Mouse (Mus musculus) cerebellum, postnatal 14 days (tissue): ENCODE measurements at regions not wholly inside any gene's neighbourhood (a gene's known extent, or its start where the extent isn't known, plus 50 kb on each side); places are given as distances from the start of the nearest gene placed in this dataset.

Source experiments
- DNase-seq, 2 experiments: peaks; one replicate each; pipeline ENCODE4 v3.0.0; 2021; ENCODE audit warnings: mixed read lengths in 2 of 2

DNA sequence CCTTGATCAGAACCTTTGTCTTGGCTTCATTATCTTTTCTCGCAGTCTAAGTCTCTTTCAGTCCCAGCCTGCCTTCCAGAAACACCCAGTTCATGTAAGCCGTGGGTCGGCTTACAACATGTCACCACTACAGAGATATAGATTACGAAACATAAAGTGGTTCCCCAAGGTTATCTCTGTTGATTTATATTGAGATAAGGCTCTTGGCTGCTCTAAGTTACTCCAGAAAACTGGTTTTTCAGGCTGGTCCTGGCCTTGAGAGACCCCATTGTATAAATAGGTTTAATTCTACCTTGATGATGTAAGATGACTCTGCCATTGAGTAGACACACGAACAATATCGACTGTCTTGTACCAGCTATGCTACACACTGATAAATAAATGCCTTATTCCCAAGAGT, 323.8 kb downstream of the Plod2 start:
- no peak for DNase-seq

DNA sequence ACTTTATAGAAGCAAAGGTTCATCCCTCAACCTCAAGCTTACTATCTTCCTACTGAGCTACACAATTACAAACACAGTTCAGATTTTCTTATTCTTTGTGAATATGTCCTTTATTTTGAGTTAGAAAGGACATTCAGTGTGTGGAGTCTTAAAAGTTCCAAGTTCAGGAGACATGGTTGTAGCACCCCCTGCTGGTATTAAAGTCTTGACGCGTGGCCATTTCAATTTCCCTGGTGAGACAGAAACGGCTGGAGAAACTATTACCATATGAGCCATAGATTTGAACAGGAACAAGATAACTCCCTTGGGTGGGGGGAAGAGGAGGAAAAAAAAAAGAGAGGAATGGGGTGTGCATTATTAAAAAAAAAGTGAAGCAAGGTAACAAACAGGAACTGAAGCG, 336.6 kb downstream of the Plod2 start:
- DNase-seq: peak; percentile 40

GRCm38 (mm10) chr9:92879812-92880211, 337.8 kb downstream of the Plod2 start:
- no peak for DNase-seq

GRCm38 (mm10) chr9:92882251-92882832, 340.3 kb downstream of the Plod2 start:
- DNase-seq: no peak

DNA sequence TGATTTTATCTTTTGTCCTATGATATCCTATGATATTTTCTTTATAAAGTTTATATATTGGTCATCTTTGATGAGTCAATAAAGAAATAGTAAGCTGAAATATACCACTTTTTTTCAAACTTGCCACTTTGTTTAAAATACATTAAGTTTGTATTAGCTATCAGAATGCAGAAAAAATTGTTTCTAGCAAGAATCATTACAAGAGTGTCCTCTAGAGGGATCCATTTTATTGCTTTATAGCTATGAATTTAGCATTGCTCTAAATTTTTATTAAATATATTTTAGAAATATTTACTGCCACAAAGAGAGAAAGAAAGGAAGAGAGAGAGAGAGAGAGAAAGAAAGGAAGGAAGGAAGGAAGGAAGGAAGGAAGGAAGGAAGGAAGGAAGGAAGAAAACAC, 348.0 kb downstream of the Plod2 start:
- no peak for DNase-seq

DNA sequence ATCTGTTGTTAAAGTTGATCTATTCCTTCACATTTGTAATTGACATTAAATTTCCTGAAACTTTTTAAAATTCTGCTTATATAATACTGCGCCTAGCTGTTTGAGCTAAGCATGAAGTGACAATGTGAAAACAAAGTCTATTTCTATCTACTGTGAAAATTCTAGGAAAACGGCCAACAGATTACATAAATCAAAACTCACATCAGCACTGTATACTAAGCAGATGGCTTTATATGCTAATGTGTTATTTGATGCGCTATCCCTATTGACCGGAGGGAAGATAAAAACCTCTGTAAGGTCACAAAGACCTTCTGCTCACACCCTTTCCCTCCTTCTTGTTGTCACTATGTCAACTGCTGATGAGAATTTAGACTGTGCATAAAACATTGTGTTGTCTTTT, 357.7 kb downstream of the Plod2 start:
- no peak for DNase-seq

- DNase-seq: no peak
Measured at GRCm38 (mm10) chr9:92907102-92907501, 365.1 kb downstream of the Plod2 start.

DNA sequence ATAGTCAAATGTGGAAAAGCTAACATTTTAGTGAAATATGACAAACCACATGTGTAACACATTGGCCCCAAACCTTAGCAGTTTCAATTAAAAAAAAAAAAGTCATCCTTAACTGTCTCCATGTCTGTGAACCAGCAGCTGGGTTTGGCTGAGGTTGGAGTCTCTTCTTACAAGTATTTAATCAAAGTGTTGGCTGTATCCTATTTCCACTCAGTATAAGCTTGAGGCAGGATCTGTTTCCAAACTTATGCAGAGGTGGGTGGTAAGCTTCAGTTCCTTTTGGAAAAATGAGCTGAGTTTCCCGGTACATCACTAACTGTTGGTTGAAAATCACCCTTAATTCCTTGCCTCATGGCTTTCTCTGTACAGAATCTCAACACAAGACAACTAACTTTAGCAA, 377.4 kb downstream of the Plod2 start:
- no peak for DNase-seq

- DNase-seq: peak; percentile 26 to 50
Measured at GRCm38 (mm10) chr9:92930231-92930966, 388.4 kb downstream of the Plod2 start.

DNA sequence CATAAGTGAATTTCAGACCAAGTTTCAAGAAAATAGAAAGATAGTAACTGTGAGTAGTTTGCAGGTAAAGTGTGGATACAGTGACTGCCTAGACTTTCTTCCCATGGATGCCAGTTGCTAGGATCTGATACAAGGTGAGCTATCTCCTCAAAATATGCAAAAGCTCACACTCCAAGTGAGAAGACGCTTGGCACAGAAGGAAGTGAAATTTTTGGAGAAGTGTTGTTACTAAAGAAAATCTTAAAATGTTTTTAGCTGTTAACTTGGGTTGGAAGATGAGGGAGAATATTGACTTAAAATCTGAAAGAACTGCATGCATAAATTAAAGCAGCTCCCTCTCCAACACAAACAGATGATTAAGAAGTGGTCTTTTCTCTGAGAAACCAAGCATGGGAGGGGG, 395.8 kb downstream of the Plod2 start:
- DNase-seq: no peak

GRCm38 (mm10) chr9:92950092-92950491, 408.1 kb downstream of the Plod2 start:
- DNase-seq: peak; percentile 49 to 51

DNA sequence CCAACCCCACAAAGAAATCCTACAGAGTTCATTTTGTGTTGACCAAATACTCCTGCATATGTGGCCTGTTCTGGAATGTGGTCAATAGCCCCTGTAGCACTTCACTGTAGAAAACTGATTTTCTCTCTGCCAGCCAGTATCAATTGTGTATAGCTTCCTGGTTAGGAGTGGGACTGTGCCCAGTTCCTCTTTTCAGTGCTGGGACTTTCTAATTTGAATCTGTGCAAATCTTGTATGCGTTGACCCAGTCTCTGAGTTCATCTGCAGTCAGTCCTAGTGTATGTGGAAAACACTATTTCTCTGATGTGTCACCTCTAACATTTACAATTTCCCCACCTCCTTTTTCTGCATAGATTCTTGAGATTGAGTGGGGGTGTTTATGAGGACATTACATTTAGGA, 421.3 kb downstream of the Plod2 start:
- no peak for DNase-seq

GRCm38 (mm10) chr9:92991759-92992158, 449.7 kb downstream of the Plod2 start:
- no peak for DNase-seq

DNA sequence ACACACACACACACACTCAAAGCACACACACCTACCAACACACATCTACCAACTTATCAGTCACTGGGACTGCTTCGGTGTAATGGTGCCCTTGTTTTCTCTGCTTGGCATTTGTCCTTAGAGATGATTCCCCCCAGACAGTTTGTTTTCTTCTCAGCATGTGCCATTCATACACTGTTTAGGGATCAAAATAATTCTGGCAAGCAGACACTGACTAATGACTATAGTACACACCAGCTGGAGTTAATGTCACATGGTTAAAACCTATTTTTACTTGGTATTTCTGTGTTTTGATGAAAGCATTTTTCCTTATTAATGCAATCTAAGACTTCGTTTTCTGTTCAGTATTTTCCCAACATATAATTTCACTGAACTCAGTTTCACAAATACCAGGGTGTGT, 454.1 kb downstream of the Plod2 start:
- DNase-seq: no peak

- no peak for DNase-seq
Measured at GRCm38 (mm10) chr9:93005182-93005953, 463.3 kb downstream of the Plod2 start.

DNA sequence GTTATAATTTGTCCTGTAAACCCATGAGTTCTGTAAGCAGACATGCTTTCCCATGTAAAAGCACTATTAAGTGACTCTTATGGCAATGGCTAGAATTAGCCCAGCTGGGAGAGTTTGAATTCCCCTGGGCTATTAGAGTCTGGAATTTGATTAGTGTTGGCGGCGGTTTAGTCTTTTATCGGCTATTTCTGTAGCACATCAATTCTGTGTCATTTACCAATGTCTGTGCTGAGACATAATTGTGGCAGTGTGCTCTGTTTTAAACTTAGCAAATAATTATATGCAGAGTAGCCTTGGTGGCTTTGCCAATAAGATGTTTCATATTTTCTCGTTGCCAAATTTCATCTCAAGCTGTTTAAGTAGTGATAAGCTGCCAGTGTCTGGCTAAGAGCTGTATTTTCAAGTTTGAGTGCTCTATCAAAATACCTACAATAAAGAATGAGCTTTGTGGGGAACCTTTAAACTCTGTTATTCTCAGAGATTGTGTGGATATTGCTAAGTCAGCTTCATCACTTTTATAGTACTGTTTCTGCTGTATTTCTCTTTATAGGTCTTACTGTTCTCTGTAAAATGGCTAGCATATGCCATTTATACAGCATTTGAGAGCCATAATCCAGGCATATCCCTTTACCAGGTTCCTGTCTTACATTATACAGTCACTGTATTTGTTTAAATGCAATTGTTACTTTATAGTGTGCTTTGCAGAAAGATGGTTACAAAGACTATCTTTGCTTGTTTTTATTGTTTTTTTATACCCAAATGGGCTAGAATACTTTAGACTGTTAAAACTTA, 466.7 kb downstream of the Plod2 start:
- DNase-seq: no peak

DNA sequence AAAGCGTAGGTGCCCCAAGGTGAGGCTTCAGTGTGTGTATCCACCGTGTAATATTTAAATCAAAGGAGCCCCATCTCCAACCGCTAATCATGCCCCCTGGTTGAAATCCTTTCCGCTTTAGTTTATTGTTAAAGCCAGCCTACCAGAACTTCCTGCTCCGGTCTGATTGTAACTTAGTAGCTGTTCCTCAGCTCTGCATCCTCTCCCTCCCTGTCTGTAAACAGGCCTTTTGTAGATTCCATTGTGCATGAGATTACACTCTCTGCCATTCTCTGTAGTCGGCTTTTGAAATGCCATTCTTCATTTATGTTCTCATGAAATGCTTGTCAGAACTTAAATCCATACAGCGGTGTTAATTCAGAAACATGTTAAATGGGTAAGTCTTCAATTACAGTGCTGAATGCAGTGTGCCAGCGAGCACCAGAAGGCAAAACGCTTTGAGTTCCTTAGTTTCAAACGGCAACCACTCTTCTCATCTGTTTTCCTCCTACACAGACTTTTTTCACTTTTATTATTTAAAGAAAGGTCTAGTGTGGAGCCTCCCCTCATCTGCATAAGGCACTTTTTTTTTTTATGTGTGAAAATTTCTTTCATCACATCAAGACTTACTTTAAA, 502.4 kb downstream of the Plod2 start:
- DNase-seq: no peak

- peak; percentile 24 to 50 for DNase-seq
Measured at GRCm38 (mm10) chr9:93072140-93072539, 530.1 kb downstream of the Plod2 start.

- DNase-seq: peak in 1 of 2 experiments; percentile 10
Measured at GRCm38 (mm10) chr9:93083114-93083513, 541.1 kb downstream of the Plod2 start.

DNA sequence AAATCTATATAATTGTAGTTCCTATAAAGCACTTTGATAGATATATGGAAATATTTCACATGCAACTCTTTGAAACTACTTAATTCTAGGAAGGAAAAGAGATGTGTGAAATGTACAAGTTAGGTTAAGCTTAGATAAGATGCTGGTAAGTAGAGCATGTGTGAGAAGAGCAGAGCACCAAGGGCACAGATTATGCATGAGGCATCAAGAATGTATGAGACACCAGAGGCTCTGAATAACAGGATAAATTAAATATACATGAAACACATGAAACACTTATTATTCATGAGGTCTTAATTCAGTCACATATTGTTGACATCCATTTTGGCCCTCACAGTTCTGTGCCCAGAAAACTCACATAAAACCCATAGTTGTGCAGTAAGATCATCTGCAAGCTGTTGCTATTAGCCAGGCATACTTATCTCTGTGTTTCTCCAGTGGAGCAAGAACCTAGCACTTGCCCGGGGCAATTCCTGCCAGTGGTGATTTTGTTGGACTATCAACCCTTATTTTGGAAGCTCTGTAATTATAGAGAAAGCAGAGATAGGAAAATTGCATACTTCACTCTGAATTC, 556.1 kb downstream of the Plod2 start:
- DNase-seq: no peak

- DNase-seq: no peak
Measured at GRCm38 (mm10) chr9:93130561-93130960, 588.5 kb downstream of the Plod2 start.

DNA sequence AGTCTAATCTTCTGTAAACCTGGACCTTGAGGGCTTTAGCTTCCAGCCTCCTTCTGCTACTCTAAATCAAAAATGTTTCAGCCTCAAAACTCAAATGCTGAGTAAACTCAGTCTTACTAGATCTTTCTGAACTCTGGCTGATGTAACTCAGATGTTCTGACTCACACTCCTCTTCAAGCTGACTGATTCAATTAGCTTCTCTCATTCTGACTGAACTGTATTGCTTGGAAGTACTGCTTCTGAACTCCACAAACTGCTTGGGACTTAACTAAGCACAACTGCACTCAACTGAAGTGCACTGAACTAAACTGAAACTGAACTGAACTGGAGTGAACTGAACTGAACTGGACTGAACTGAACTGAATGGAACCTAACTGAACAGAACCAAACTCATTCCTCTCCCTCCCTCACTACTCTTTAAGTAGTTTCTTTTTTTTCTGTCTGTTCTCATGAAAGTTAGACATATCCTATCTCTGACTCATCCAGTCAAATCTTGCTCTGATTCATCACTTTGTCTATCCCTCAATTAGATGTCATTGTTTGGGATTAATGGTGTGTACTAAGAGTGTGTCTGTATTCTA, 589.7 kb downstream of the Plod2 start:
- no peak for DNase-seq
